Mouse (Mus musculus) thymus, postnatal 14 days (tissue): ENCODE data around the gene Lcn2.

Source experiments
- DNase-seq: peaks from one replicate; pipeline ENCODE4 v3.0.0; 2021

Lcn2 gene

GRCm38 (mm10) chr2:32412742-32413531, 24.9 kb upstream of the Lcn2 start:
- DNase-seq, result no peak

GRCm38 (mm10) chr2:32411407-32411806, 23.4 kb upstream of the Lcn2 start:
- no peak for DNase-seq

- no peak for DNase-seq
Observed at GRCm38 (mm10) chr2:32408429-32409424, 20.7 kb upstream of the Lcn2 start.

- DNase-seq, result no peak
Observed at GRCm38 (mm10) chr2:32407144-32407824, 19.2 kb upstream of the Lcn2 start.

GRCm38 (mm10) chr2:32404663-32405062, 16.6 kb upstream of the Lcn2 start:
- peak; percentile 94 for DNase-seq

GRCm38 (mm10) chr2:32396695-32397094, 8.6 kb upstream of the Lcn2 start:
- DNase-seq, result peak; percentile 35

GRCm38 (mm10) chr2:32395946-32396621, 8.0 kb upstream of the Lcn2 start:
- DNase-seq, result peak; percentile 75

- DNase-seq, result peak; percentile 94
Observed at GRCm38 (mm10) chr2:32395484-32395945, 7.5 kb upstream of the Lcn2 start, which contains the start of gene Ptges2. Gene Ptges2, plus strand, starts transcription at chr2:32395896.

- DNase-seq, result peak; percentile 75
Observed at GRCm38 (mm10) chr2:32394973-32395372, 6.9 kb upstream of the Lcn2 start.

- no peak for DNase-seq
Observed at GRCm38 (mm10) chr2:32392063-32392462, 4.0 kb upstream of the Lcn2 start.

- DNase-seq, result no peak
Observed at GRCm38 (mm10) chr2:32390871-32391270, 2.8 kb upstream of the Lcn2 start.

GRCm38 (mm10) chr2:32389157-32389556, 1.1 kb upstream of the Lcn2 start:
- no peak for DNase-seq

- DNase-seq, result no peak
Observed at GRCm38 (mm10) chr2:32382689-32383088, 5.4 kb downstream of the Lcn2 start.

GRCm38 (mm10) chr2:32381775-32382223, 6.3 kb downstream of the Lcn2 start, which contains the start of gene 1110008P14Rik:
Gene 1110008P14Rik, minus strand, starts transcription at chr2:32381938.
- DNase-seq, result peak; percentile 98

- peak; percentile 78 for DNase-seq
Observed at GRCm38 (mm10) chr2:32381141-32381774, 6.8 kb downstream of the Lcn2 start.

GRCm38 (mm10) chr2:32380001-32380500, 8.0 kb downstream of the Lcn2 start:
- DNase-seq, result no peak

GRCm38 (mm10) chr2:32376963-32377362, 11.1 kb downstream of the Lcn2 start:
- no peak for DNase-seq

GRCm38 (mm10) chr2:32375317-32375940, 12.6 kb downstream of the Lcn2 start:
- no peak for DNase-seq

- DNase-seq, result no peak
Observed at GRCm38 (mm10) chr2:32374191-32374590, 13.9 kb downstream of the Lcn2 start.

- DNase-seq, result no peak
Observed at GRCm38 (mm10) chr2:32367315-32367714, 20.7 kb downstream of the Lcn2 start.

- no peak for DNase-seq
Observed at GRCm38 (mm10) chr2:32364121-32364520, 23.9 kb downstream of the Lcn2 start.
